Mouse (Mus musculus): ENCODE results near the gene Gmeb2. TPM values are rescaled to one million over a fixed set of nuclear protein-coding genes. Genes with fewer than 3 reads are reported as not detected.

Gmeb2 gene
- 11.8 and 15.3 TPM in 2 replicates for total RNA-seq (2014; fragmentation: Nextera tagmentation)
- 10.4 and 16.5 TPM in 2 replicates for total RNA-seq (2017)

GRCm38 (mm10) chr2:181287958-181288350, at the start of gene Gmeb2:
TSS of gene Gmeb2 (minus strand) at chr2:181288035.
- peak; percentile 83 for ATAC-seq (replicated peaks; ENCODE audit: poor library complexity, severe bottlenecking)

GRCm38 (mm10) chr2:181334023-181334422, 46.2 kb upstream of the Gmeb2 start:
- peak; percentile 90 for ATAC-seq (replicated peaks; ENCODE audit: poor library complexity, severe bottlenecking)

- ATAC-seq (replicated peaks; ENCODE audit: poor library complexity, severe bottlenecking) = no peak
Observed at GRCm38 (mm10) chr2:181332542-181332941, 44.7 kb upstream of the Gmeb2 start.

GRCm38 (mm10) chr2:181326098-181326497, 38.3 kb upstream of the Gmeb2 start:
- no peak for ATAC-seq (replicated peaks; ENCODE audit: poor library complexity, severe bottlenecking)

- ATAC-seq (replicated peaks; ENCODE audit: poor library complexity, severe bottlenecking) = no peak
Observed at GRCm38 (mm10) chr2:181322136-181322535, 34.3 kb upstream of the Gmeb2 start.

GRCm38 (mm10) chr2:181320103-181320499, 32.3 kb upstream of the Gmeb2 start:
- ATAC-seq (replicated peaks; ENCODE audit: poor library complexity, severe bottlenecking) = no peak

- ATAC-seq (replicated peaks; ENCODE audit: poor library complexity, severe bottlenecking) = peak; percentile 98
Observed at GRCm38 (mm10) chr2:181319248-181320102, 31.6 kb upstream of the Gmeb2 start, which contains the start of gene Rtel1. TSS of gene Rtel1 (plus strand) at chr2:181319739.

- peak; percentile 92 for ATAC-seq (replicated peaks; ENCODE audit: poor library complexity, severe bottlenecking)
Observed at GRCm38 (mm10) chr2:181314080-181314810, 26.4 kb upstream of the Gmeb2 start, which contains the start of gene Stmn3. TSS of gene Stmn3 (minus strand) at chr2:181314500.

- ATAC-seq (replicated peaks; ENCODE audit: poor library complexity, severe bottlenecking) = no peak
Observed at GRCm38 (mm10) chr2:181313344-181314079, 25.7 kb upstream of the Gmeb2 start.

- ATAC-seq (replicated peaks; ENCODE audit: poor library complexity, severe bottlenecking) = no peak
Observed at GRCm38 (mm10) chr2:181313006-181313343, 25.1 kb upstream of the Gmeb2 start.

GRCm38 (mm10) chr2:181312435-181312834, 24.6 kb upstream of the Gmeb2 start:
- no peak for ATAC-seq (replicated peaks; ENCODE audit: poor library complexity, severe bottlenecking)

GRCm38 (mm10) chr2:181307144-181307804, 19.4 kb upstream of the Gmeb2 start:
- ATAC-seq (replicated peaks; ENCODE audit: poor library complexity, severe bottlenecking) = peak; percentile 77

- peak; percentile 74 for ATAC-seq (replicated peaks; ENCODE audit: poor library complexity, severe bottlenecking)
Observed at GRCm38 (mm10) chr2:181304944-181305343, 17.1 kb upstream of the Gmeb2 start.

- ATAC-seq (replicated peaks; ENCODE audit: poor library complexity, severe bottlenecking) = peak; percentile 85
Observed at GRCm38 (mm10) chr2:181302041-181302440, 14.2 kb upstream of the Gmeb2 start.

GRCm38 (mm10) chr2:181290937-181291336, 3.1 kb upstream of the Gmeb2 start:
- no peak for ATAC-seq (replicated peaks; ENCODE audit: poor library complexity, severe bottlenecking)

GRCm38 (mm10) chr2:181288691-181289090, 856 bp upstream of the Gmeb2 start:
- ATAC-seq (replicated peaks; ENCODE audit: poor library complexity, severe bottlenecking) = no peak

- peak; percentile 64 for ATAC-seq (replicated peaks; ENCODE audit: poor library complexity, severe bottlenecking)
Observed at GRCm38 (mm10) chr2:181287338-181287957, 387 bp downstream of the Gmeb2 start.

GRCm38 (mm10) chr2:181286629-181287337, 1.1 kb downstream of the Gmeb2 start:
- ATAC-seq (replicated peaks; ENCODE audit: poor library complexity, severe bottlenecking) = no peak

- no peak for ATAC-seq (replicated peaks; ENCODE audit: poor library complexity, severe bottlenecking)
Observed at GRCm38 (mm10) chr2:181279968-181280367, 7.9 kb downstream of the Gmeb2 start.
